Mouse (Mus musculus): ENCODE measurements around the gene Sox5. TPM values are rescaled to one million over a fixed set of nuclear protein-coding genes. Genes with fewer than 3 reads are reported as not detected.
A peak's percentile ranks its signal among the peaks of the same experiment; 100 is the strongest.

Gene Sox5
- polyA plus RNA-seq, 1 experiment from 2014 or later, result 22.9 TPM

- Histone ChIP-seq H3K27me3 (ENCODE audit: control insufficient read depth, insufficient read depth, low read depth, low read length) (no peaks in the 10 kb centered on the region), H3K36me3 (ENCODE audit: control insufficient read depth, insufficient read depth, low read length) (no peaks in the 10 kb centered on the region), H3K27ac (ENCODE audit: low read length) (no peak overlapping the region), H3K9me3 (ENCODE audit: control insufficient read depth, low read length) (no peaks in the 10 kb centered on the region), H3K4me1 (replicated peaks; ENCODE audit: control insufficient read depth, insufficient read depth, low read length) (peaks cover 3% of the 10 kb centered on the region; the same call in 1 of the 2 replicates), H3K4me3 (ENCODE audit: low read length) (no peak overlapping the region), H3K9ac (ENCODE audit: low read length) (no peak overlapping the region), H3K4me2 (ENCODE audit: low read depth, low read length) (no peak overlapping the region)
- WGBS, result 71% methylated on average over 9 of the region's 9 CpGs
- no peak for ATAC-seq (ENCODE audit: low read depth)
These were observed 943.2 kb downstream of the Sox5 start for GRCm38 (mm10) chr6:143838384-143839076.

DNA sequence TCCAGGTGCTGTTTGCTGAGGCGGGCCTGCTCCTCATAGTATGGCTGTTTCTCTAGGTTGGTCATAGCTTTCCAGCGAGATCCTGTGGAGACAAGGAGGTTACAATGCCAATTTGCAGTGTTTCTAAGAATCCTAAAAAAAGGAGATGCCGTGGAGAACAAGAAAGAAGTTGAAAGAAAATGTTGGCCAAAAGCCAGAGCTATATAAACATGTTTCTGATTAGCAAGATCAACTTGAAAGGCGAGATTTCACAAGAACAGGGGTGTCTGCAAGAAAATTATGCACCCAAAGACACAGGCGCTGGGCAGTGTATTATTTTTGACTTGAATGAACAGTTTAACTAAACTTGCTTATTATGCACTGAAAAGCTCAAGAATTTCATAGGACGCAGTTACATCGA is 946.4 kb downstream of the Sox5 start:
- no peaks in the 10 kb centered on the region for H3K27me3 ChIP-seq (ENCODE audit: control insufficient read depth, insufficient read depth, low read depth, low read length)
- H3K9me3 ChIP-seq (ENCODE audit: control insufficient read depth, low read length), result no peaks in the 10 kb centered on the region
- no peak overlapping the region for H3K4me3 ChIP-seq (ENCODE audit: low read length)
- H3K9ac ChIP-seq (ENCODE audit: low read length), result no peak overlapping the region
- peak overlapping the region; percentile 40 for H3K27ac ChIP-seq (ENCODE audit: low read length)
- H3K36me3 ChIP-seq (ENCODE audit: control insufficient read depth, insufficient read depth, low read length), result 0 out of 2 replicates have a peak, but pooled peaks cover 3% of the 10 kb centered on the region
- no peak overlapping the region for H3K4me2 ChIP-seq (ENCODE audit: low read depth, low read length)
- ATAC-seq (ENCODE audit: low read depth), result peak; percentile 45; the same call in 1 of the 2 replicates
- peaks cover 3% of the 10 kb centered on the region; the same call in 1 of the 2 replicates for H3K4me1 ChIP-seq (replicated peaks; ENCODE audit: control insufficient read depth, insufficient read depth, low read length)
- WGBS, result 41% methylated on average over 7 of the region's 7 CpGs

- Histone ChIP-seq H3K36me3 (ENCODE audit: control insufficient read depth, insufficient read depth, low read length) (0 out of 2 replicates have a peak, but pooled peaks cover 3% of the 10 kb centered on the region), H3K4me3 (ENCODE audit: low read length) (no peak overlapping the region), H3K27ac (ENCODE audit: low read length) (no peak overlapping the region), H3K4me1 (replicated peaks; ENCODE audit: control insufficient read depth, insufficient read depth, low read length) (peaks cover 3% of the 10 kb centered on the region; the same call in 1 of the 2 replicates), H3K27me3 (ENCODE audit: control insufficient read depth, insufficient read depth, low read depth, low read length) (no peaks in the 10 kb centered on the region), H3K4me2 (ENCODE audit: low read depth, low read length) (no peak overlapping the region), H3K9me3 (ENCODE audit: control insufficient read depth, low read length) (no peaks in the 10 kb centered on the region), H3K9ac (ENCODE audit: low read length) (no peak overlapping the region)
- 91% methylated on average over 3 of the region's 3 CpGs for WGBS
- no peak for ATAC-seq (ENCODE audit: low read depth)
These were observed 947.8 kb downstream of the Sox5 start for GRCm38 (mm10) chr6:143833986-143834385.

DNA sequence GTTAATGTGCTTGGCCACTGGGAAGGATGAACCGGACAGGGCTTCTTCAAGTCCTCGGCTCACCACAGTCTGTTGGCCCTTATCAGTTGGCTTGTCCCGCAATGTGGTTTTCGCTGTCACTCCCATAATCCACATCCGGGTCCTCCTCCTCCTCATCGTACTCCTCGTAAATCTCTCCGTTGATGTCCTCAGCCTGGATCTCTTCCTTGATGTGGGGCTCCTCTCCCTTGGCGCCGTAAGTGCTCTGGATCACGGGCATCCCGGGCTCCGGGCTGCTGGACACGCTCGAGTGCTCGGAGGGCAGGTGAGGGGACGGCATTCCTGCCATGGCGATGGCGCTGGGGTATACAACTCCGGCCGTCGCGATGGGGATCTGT is 948.6 kb downstream of the Sox5 start:
- peaks cover 3% of the 10 kb centered on the region; the same call in 1 of the 2 replicates for H3K4me1 ChIP-seq (replicated peaks; ENCODE audit: control insufficient read depth, insufficient read depth, low read length)
- no peak overlapping the region for H3K9ac ChIP-seq (ENCODE audit: low read length)
- 0 out of 2 replicates have a peak, but pooled peaks cover 3% of the 10 kb centered on the region for H3K36me3 ChIP-seq (ENCODE audit: control insufficient read depth, insufficient read depth, low read length)
- H3K4me2 ChIP-seq (ENCODE audit: low read depth, low read length), result no peak overlapping the region
- no peak overlapping the region for H3K27ac ChIP-seq (ENCODE audit: low read length)
- H3K27me3 ChIP-seq (ENCODE audit: control insufficient read depth, insufficient read depth, low read depth, low read length), result no peaks in the 10 kb centered on the region
- 87% methylated on average over 23 of the region's 23 CpGs for WGBS
- ATAC-seq (ENCODE audit: low read depth), result no peak
- H3K9me3 ChIP-seq (ENCODE audit: control insufficient read depth, low read length), result no peaks in the 10 kb centered on the region
- no peak overlapping the region for H3K4me3 ChIP-seq (ENCODE audit: low read length)

- peaks cover 3% of the 10 kb centered on the region; the same call in 1 of the 2 replicates for H3K4me1 ChIP-seq (replicated peaks; ENCODE audit: control insufficient read depth, insufficient read depth, low read length)
- WGBS, result 85% methylated on average over 12 of the region's 12 CpGs
These were observed 949.1 kb downstream of the Sox5 start for GRCm38 (mm10) chr6:143832483-143833181.

DNA sequence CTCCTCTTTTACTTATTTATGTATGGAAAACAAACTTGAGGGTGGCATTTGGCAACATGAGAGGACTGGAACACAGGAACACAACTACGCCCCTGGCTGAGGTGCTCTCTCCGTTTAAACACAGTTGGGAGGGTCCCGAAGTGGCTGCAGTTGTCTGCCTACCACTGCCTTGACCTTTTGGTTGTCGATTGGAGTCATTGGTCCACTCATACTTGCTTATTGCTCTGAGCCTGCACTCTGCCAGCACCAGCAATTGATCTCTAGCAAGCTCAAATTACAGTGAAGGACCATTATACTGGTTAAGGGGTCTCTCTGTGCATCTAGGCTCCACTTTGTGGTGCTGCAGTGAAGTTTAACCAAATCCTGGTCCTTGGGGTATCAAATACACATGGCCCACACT is 950.5 kb downstream of the Sox5 start:
- no peaks in the 10 kb centered on the region for H3K27me3 ChIP-seq (ENCODE audit: control insufficient read depth, insufficient read depth, low read depth, low read length)
- H3K4me2 ChIP-seq (ENCODE audit: low read depth, low read length), result no peak overlapping the region
- no peak for ATAC-seq (ENCODE audit: low read depth)
- H3K4me1 ChIP-seq (replicated peaks; ENCODE audit: control insufficient read depth, insufficient read depth, low read length), result peaks cover 3% of the 10 kb centered on the region; the same call in 1 of the 2 replicates
- H3K9ac ChIP-seq (ENCODE audit: low read length), result no peak overlapping the region
- no peak overlapping the region for H3K27ac ChIP-seq (ENCODE audit: low read length)
- 49% methylated on average over 4 of the region's 4 CpGs for WGBS
- no peak overlapping the region for H3K4me3 ChIP-seq (ENCODE audit: low read length)
- no peaks in the 10 kb centered on the region for H3K9me3 ChIP-seq (ENCODE audit: control insufficient read depth, low read length)
- H3K36me3 ChIP-seq (ENCODE audit: control insufficient read depth, insufficient read depth, low read length), result 0 out of 2 replicates have a peak, but pooled peaks cover 3% of the 10 kb centered on the region

More at GRCm38 (mm10) chr6:143832483-143833181, 949.1 kb downstream of the Sox5 start:
- H3K4me2 ChIP-seq (ENCODE audit: low read depth, low read length), result no peak overlapping the region
- H3K9ac ChIP-seq (ENCODE audit: low read length), result no peak overlapping the region
- no peak overlapping the region for H3K27ac ChIP-seq (ENCODE audit: low read length)
- no peak overlapping the region for H3K4me3 ChIP-seq (ENCODE audit: low read length)
- H3K27me3 ChIP-seq (ENCODE audit: control insufficient read depth, insufficient read depth, low read depth, low read length), result no peaks in the 10 kb centered on the region
- no peak for ATAC-seq (ENCODE audit: low read depth)
- no peaks in the 10 kb centered on the region for H3K9me3 ChIP-seq (ENCODE audit: control insufficient read depth, low read length)
- H3K36me3 ChIP-seq (ENCODE audit: control insufficient read depth, insufficient read depth, low read length), result 0 out of 2 replicates have a peak, but pooled peaks cover 3% of the 10 kb centered on the region

GRCm38 (mm10) chr6:143830131-143830530 is 951.6 kb downstream of the Sox5 start:
- H3K36me3 ChIP-seq (ENCODE audit: control insufficient read depth, insufficient read depth, low read length), result 0 out of 2 replicates have a peak, but pooled peaks cover 3% of the 10 kb centered on the region
- WGBS, result 61% methylated on average over 2 of the region's 2 CpGs
- no peak overlapping the region for H3K9ac ChIP-seq (ENCODE audit: low read length)
- peaks cover 3% of the 10 kb centered on the region; the same call in 1 of the 2 replicates for H3K4me1 ChIP-seq (replicated peaks; ENCODE audit: control insufficient read depth, insufficient read depth, low read length)
- no peaks in the 10 kb centered on the region for H3K9me3 ChIP-seq (ENCODE audit: control insufficient read depth, low read length)
- H3K4me2 ChIP-seq (ENCODE audit: low read depth, low read length), result no peak overlapping the region
- H3K27ac ChIP-seq (ENCODE audit: low read length), result no peak overlapping the region
- H3K4me3 ChIP-seq (ENCODE audit: low read length), result no peak overlapping the region
- H3K27me3 ChIP-seq (ENCODE audit: control insufficient read depth, insufficient read depth, low read depth, low read length), result no peaks in the 10 kb centered on the region
- no peak for ATAC-seq (ENCODE audit: low read depth)

GRCm38 (mm10) chr6:143826786-143827185 is 955.0 kb downstream of the Sox5 start:
- 61% methylated on average over 5 of the region's 5 CpGs for WGBS
- ATAC-seq (ENCODE audit: low read depth), result no peak
- H3K27me3 ChIP-seq (ENCODE audit: control insufficient read depth, insufficient read depth, low read depth, low read length), result no peaks in the 10 kb centered on the region
- H3K4me1 ChIP-seq (replicated peaks; ENCODE audit: control insufficient read depth, insufficient read depth, low read length), result no peaks in the 10 kb centered on the region
- H3K4me2 ChIP-seq (ENCODE audit: low read depth, low read length), result no peak overlapping the region
- H3K9ac ChIP-seq (ENCODE audit: low read length), result no peak overlapping the region
- H3K9me3 ChIP-seq (ENCODE audit: control insufficient read depth, low read length), result no peaks in the 10 kb centered on the region
- no peak overlapping the region for H3K27ac ChIP-seq (ENCODE audit: low read length)
- H3K4me3 ChIP-seq (ENCODE audit: low read length), result no peak overlapping the region
- H3K36me3 ChIP-seq (ENCODE audit: control insufficient read depth, insufficient read depth, low read length), result no peaks in the 10 kb centered on the region

DNA sequence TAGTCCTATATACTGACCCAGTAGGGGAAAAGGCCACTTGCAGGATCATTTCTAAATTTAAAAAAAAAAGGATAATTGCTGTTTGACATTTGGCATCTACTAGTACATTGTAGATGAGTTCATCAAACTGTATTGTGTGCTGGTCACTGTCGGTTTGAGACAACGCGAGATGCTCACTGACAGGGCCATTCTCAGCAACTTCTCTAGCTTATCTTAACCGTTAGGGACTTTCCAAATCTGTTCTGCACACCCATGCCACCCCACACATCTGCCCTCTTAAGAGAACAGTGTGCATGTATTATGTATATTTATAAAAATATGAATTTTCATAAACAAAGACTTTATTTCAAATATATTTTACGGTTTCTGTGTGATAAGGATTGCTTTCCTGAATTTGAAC is 955.8 kb downstream of the Sox5 start:
- 78% methylated on average over 5 of the region's 5 CpGs for WGBS
- no peak overlapping the region for H3K4me2 ChIP-seq (ENCODE audit: low read depth, low read length)
- ATAC-seq (ENCODE audit: low read depth), result no peak

More for the DNA sequence above, 955.8 kb downstream of the Sox5 start:
- no peak overlapping the region for H3K9ac ChIP-seq (ENCODE audit: low read length)
- H3K27ac ChIP-seq (ENCODE audit: low read length), result no peak overlapping the region
- H3K4me1 ChIP-seq (replicated peaks; ENCODE audit: control insufficient read depth, insufficient read depth, low read length), result no peaks in the 10 kb centered on the region
- no peaks in the 10 kb centered on the region for H3K36me3 ChIP-seq (ENCODE audit: control insufficient read depth, insufficient read depth, low read length)
- H3K27me3 ChIP-seq (ENCODE audit: control insufficient read depth, insufficient read depth, low read depth, low read length), result no peaks in the 10 kb centered on the region
- H3K4me3 ChIP-seq (ENCODE audit: low read length), result no peak overlapping the region
- no peaks in the 10 kb centered on the region for H3K9me3 ChIP-seq (ENCODE audit: control insufficient read depth, low read length)
